ENCODE assay signal across 16 mouse cellular contexts in the genomic region with DNA sequence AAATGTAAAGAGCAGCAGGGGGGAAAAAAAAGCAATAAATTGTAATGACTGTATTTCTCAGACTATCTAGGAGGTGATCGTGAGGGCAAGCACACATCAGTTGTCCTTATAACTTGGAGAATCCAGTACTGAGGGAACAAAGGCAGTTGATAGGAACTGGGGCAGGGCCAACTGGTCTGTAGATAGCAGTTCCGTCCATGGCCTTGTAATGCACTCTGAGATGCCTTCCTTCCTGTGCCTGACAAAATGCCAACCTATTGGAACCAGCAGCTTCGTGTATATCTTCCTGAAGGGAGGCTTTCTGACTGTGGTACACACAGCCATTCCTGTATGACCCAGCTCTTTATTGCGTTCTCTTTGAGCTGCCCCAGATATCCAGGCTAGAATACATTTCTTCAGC. TPM values are rescaled to one million over a fixed set of nuclear protein-coding genes. Genes with fewer than 3 reads are reported as not detected.
A peak's percentile ranks its signal among the peaks of the same experiment; 100 is the strongest.
DNase-seq lines count a peak whose midpoint lies in the region; ATAC-seq and TF ChIP-seq lines count a peak whose summit lies in the region.
"Had no signal": no experiment of that assay in that cellular context is flagged by ENCODE, and none has a peak within 500 bp of the region (broad histone marks: within the 10 kb centered on the region; RNA-seq: fewer than 3 reads in every experiment).

No protein-coding gene starts in this region.

- no peak for DNase-seq in hindbrain, embryonic 14.5 days (ENCODE audit: low spot score)
- DNase-seq in midbrain, postnatal 0 days (ENCODE audit: low spot score), result no peak
- peak; percentile 37 to 52 for DNase-seq in adrenal gland, postnatal 36 days
- DNase-seq in right cerebral cortex, postnatal 25 days, result no peak
- DNase-seq: cerebellum, adult 8-10 months; heart, postnatal 36 days; kidney, adult 2 months; liver; liver, postnatal 0 days had no signal

- no peak for ATAC-seq in hindbrain, embryonic 14.5 days (ENCODE audit: low FRiP score)
- no peak for ATAC-seq in hindbrain, embryonic 12.5 days (ENCODE audit: low FRiP score)
- ATAC-seq in midbrain, postnatal 0 days (ENCODE audit: low FRiP score), result no peak
- no peak for ATAC-seq in midbrain, embryonic 15.5 days (replicated peaks)
- ATAC-seq: liver, postnatal 0 days had no signal

- H3K27me3 ChIP-seq in hindbrain, embryonic 14.5 days (ENCODE audit: control insufficient read depth, insufficient read depth, low read length), result no peaks in the 10 kb centered on the region
- peaks cover 29% of the 10 kb centered on the region for H3K27me3 ChIP-seq in hindbrain, embryonic 12.5 days
- H3K27me3 ChIP-seq in midbrain, postnatal 0 days (ENCODE audit: insufficient read depth, low read length), result no peaks in the 10 kb centered on the region
- H3K27me3 ChIP-seq in midbrain, embryonic 15.5 days (replicated peaks), result no peaks in the 10 kb centered on the region
- H3K27me3 ChIP-seq: embryonic facial prominence, embryonic 12.5 days; stomach, embryonic 15.5 days had no signal

- no peak for TF ChIP-seq POLR2A in olfactory bulb, adult 2 months (IDR thresholded peaks at IDR 0.05; ENCODE audit: insufficient read depth, low read depth, low read length)

- 65% methylated on average over 4 of the region's 4 CpGs for WGBS in hindbrain, embryonic 14.5 days
- 74% methylated on average over 4 of the region's 4 CpGs for WGBS in hindbrain, embryonic 12.5 days
- WGBS in midbrain, postnatal 0 days, result 68% methylated on average over 4 of the region's 4 CpGs
- WGBS in midbrain, embryonic 15.5 days, result 75% methylated on average over 4 of the region's 4 CpGs
- 78% methylated on average over 4 of the region's 4 CpGs for WGBS in olfactory bulb, adult 2 months

- no peak overlapping the region for H3K4me2 ChIP-seq in hindbrain, embryonic 14.5 days (replicated peaks)
- no peak overlapping the region for H3K4me2 ChIP-seq in hindbrain, embryonic 12.5 days (replicated peaks)
- H3K4me2 ChIP-seq in midbrain, postnatal 0 days (ENCODE audit: low read depth, low read length, poor library complexity, severe bottlenecking), result no peak overlapping the region
- H3K4me2 ChIP-seq in midbrain, embryonic 15.5 days, result no peak overlapping the region
- H3K4me2 ChIP-seq: embryonic facial prominence, embryonic 12.5 days; stomach, embryonic 15.5 days had no signal

- no peak overlapping the region for H3K4me3 ChIP-seq in hindbrain, embryonic 14.5 days (replicated peaks; ENCODE audit: low read length)
- H3K4me3 ChIP-seq in hindbrain, embryonic 12.5 days, result no peak overlapping the region
- H3K4me3 ChIP-seq in midbrain, postnatal 0 days (ENCODE audit: low read depth, low read length), result no peak overlapping the region
- no peak overlapping the region for H3K4me3 ChIP-seq in midbrain, embryonic 15.5 days
- no peak overlapping the region for H3K4me3 ChIP-seq in olfactory bulb, adult 2 months (ENCODE audit: insufficient read depth, low read depth, low read length)
- H3K4me3 ChIP-seq: embryonic facial prominence, embryonic 12.5 days; heart, embryonic 10.5 days; stomach, embryonic 15.5 days had no signal

- peaks cover 4% of the 10 kb centered on the region; the same call in 1 of the 2 replicates for H3K36me3 ChIP-seq in hindbrain, embryonic 14.5 days (replicated peaks; ENCODE audit: control insufficient read depth, insufficient read depth)
- no peaks in the 10 kb centered on the region for H3K36me3 ChIP-seq in hindbrain, embryonic 12.5 days
- 0 out of 2 replicates have a peak, but pooled peaks cover 2% of the 10 kb centered on the region for H3K36me3 ChIP-seq in midbrain, postnatal 0 days (ENCODE audit: insufficient read depth, low read length)
- H3K36me3 ChIP-seq in midbrain, embryonic 15.5 days (replicated peaks), result no peaks in the 10 kb centered on the region
- H3K36me3 ChIP-seq: stomach, embryonic 15.5 days had no signal

- no peak overlapping the region for H3K9ac ChIP-seq in hindbrain, embryonic 14.5 days
- H3K9ac ChIP-seq in hindbrain, embryonic 12.5 days, result no peak overlapping the region
- H3K9ac ChIP-seq in midbrain, postnatal 0 days (replicated peaks; ENCODE audit: low read length, poor library complexity, severe bottlenecking), result no peak overlapping the region
- no peak overlapping the region for H3K9ac ChIP-seq in midbrain, embryonic 15.5 days
- H3K9ac ChIP-seq: embryonic facial prominence, embryonic 12.5 days; liver, postnatal 0 days; stomach, embryonic 15.5 days had no signal

- no peaks in the 10 kb centered on the region for H3K9me3 ChIP-seq in hindbrain, embryonic 14.5 days (ENCODE audit: control insufficient read depth, low read length)
- no peaks in the 10 kb centered on the region for H3K9me3 ChIP-seq in hindbrain, embryonic 12.5 days (replicated peaks)
- no peaks in the 10 kb centered on the region for H3K9me3 ChIP-seq in midbrain, postnatal 0 days (ENCODE audit: low read length)
- no peaks in the 10 kb centered on the region for H3K9me3 ChIP-seq in midbrain, embryonic 15.5 days
- H3K9me3 ChIP-seq: embryonic facial prominence, embryonic 12.5 days; heart, embryonic 10.5 days; stomach, embryonic 15.5 days had no signal

- peaks cover 44% of the 10 kb centered on the region for H3K4me1 ChIP-seq in hindbrain, embryonic 14.5 days (replicated peaks; ENCODE audit: control insufficient read depth, insufficient read depth, low read length)
- H3K4me1 ChIP-seq in hindbrain, embryonic 12.5 days, result peaks cover 34% of the 10 kb centered on the region
- H3K4me1 ChIP-seq in midbrain, postnatal 0 days (ENCODE audit: insufficient read depth, low read length), result peaks cover 7% of the 10 kb centered on the region
- peaks cover 37% of the 10 kb centered on the region for H3K4me1 ChIP-seq in midbrain, embryonic 15.5 days
- H3K4me1 ChIP-seq in olfactory bulb, adult 2 months (ENCODE audit: control insufficient read depth, insufficient read depth, low read length), result 0 out of 2 replicates have a peak, but pooled peaks cover 4% of the 10 kb centered on the region

- TF ChIP-seq CTCF in midbrain, postnatal 0 days (IDR thresholded peaks at IDR 0.05), result no peak
- TF ChIP-seq CTCF in olfactory bulb, adult 2 months (IDR thresholded peaks at IDR 0.05; ENCODE audit: insufficient read depth, low read depth, low read length), result no peak

- H3K27ac ChIP-seq in hindbrain, embryonic 14.5 days, result peak overlapping the region; percentile 32; the same call in 1 of the 2 replicates
- H3K27ac ChIP-seq in hindbrain, embryonic 12.5 days, result no peak overlapping the region
- 0 out of 2 replicates have a peak overlapping the region, but pooled peaks have one; percentile 44 for H3K27ac ChIP-seq in midbrain, postnatal 0 days (ENCODE audit: low read depth, low read length)
- H3K27ac ChIP-seq in midbrain, embryonic 15.5 days, result no peak overlapping the region
- peak overlapping the region; percentile 15; the same call in 1 of the 2 replicates for H3K27ac ChIP-seq in olfactory bulb, adult 2 months (ENCODE audit: insufficient read depth, low read depth, low read length)
- H3K27ac ChIP-seq: embryonic facial prominence, embryonic 12.5 days; heart, embryonic 10.5 days; stomach, embryonic 15.5 days had no signal

RNA-seq across cellular contexts. Expression of a gene that starts 27.5 kb away (rescaled TPM):
- polyA plus RNA-seq in hindbrain, embryonic 14.5 days (2014; fragmentation: Nextera tagmentation; extraction: Ambion mirVana), result 732 and 771 TPM in 2 replicates
- polyA plus RNA-seq in hindbrain, embryonic 12.5 days (2016; fragmentation: Nextera tagmentation; extraction: Ambion mirVana), result 500 and 546 TPM in 2 replicates
- 486 and 584 TPM in 2 replicates for total RNA-seq in midbrain, postnatal 0 days (2014; rRNA removed)
- polyA plus RNA-seq in midbrain, postnatal 0 days (2015; fragmentation: Nextera tagmentation; extraction: Ambion mirVana), result 1,122 and 1,124 TPM in 2 replicates
- 580 and 678 TPM in 2 replicates for polyA plus RNA-seq in midbrain, embryonic 15.5 days (2015; fragmentation: Nextera tagmentation; extraction: Ambion mirVana)
- 10 to 100 TPM; 82.6 to 83.9 TPM for total RNA-seq in adrenal gland, postnatal 36 days (2021)
- polyA plus RNA-seq in olfactory bulb, adult 2 months (2012; ENCODE audit: insufficient read depth, insufficient read length, low replicate concordance, missing spikeins), result 318 TPM in 1 of 2 replicates, not detected in the other
- total RNA-seq: monocyte, adult 5-6 weeks had no signal

Comparison
In these comparisons a context has a peak if more than half of its experiments do, and no peak if none do; other contexts are left out.
1. H3K27ac ChIP-seq: peak in hindbrain, embryonic 14.5 days (single experiment), midbrain, postnatal 0 days (single experiment) and olfactory bulb, adult 2 months (single experiment); none in hindbrain, embryonic 12.5 days (single experiment) and midbrain, embryonic 15.5 days (single experiment).
2. DNase-seq: peak in adrenal gland, postnatal 36 days (2 of 2); none in hindbrain, embryonic 14.5 days (single experiment), midbrain, postnatal 0 days (single experiment) and right cerebral cortex, postnatal 25 days (single experiment).